Mouse (Mus musculus): Measurements from ENCODE around the gene Gm20815. TPM values are rescaled to one million over a fixed set of nuclear protein-coding genes. Genes with fewer than 3 reads are reported as not detected.
"Not testable (repeated sequence)": the region's sequence is repeated elsewhere in the genome, so short reads cannot be mapped to it uniquely, and the experiment has no call there.

The Gm20815 gene
- polyA plus RNA-seq (2015; fragmentation: Nextera tagmentation; extraction: Ambion mirVana), result not detected in 2 replicates

- H3K4me1 ChIP-seq (replicated peaks); H3K4me2 ChIP-seq; ATAC-seq (ENCODE audit: low FRiP score); H3K36me3 ChIP-seq; H3K27me3 ChIP-seq; H3K9me3 ChIP-seq; H3K27ac ChIP-seq; H3K9ac ChIP-seq; H3K4me3 ChIP-seq: not testable (repeated sequence)
- WGBS, result no CpG with 5 or more reads among the region's 4 CpGs
Measured at GRCm38 (mm10) chrY:8835069-8835468, at the start of gene Gm20815. Gm20815 (minus strand) TSS chrY:8835169.
